Mouse (Mus musculus): Measurements from ENCODE around the gene Nsmf.
A peak's percentile ranks its signal among the peaks of the same experiment; 100 is the strongest.

The Nsmf gene

DNA sequence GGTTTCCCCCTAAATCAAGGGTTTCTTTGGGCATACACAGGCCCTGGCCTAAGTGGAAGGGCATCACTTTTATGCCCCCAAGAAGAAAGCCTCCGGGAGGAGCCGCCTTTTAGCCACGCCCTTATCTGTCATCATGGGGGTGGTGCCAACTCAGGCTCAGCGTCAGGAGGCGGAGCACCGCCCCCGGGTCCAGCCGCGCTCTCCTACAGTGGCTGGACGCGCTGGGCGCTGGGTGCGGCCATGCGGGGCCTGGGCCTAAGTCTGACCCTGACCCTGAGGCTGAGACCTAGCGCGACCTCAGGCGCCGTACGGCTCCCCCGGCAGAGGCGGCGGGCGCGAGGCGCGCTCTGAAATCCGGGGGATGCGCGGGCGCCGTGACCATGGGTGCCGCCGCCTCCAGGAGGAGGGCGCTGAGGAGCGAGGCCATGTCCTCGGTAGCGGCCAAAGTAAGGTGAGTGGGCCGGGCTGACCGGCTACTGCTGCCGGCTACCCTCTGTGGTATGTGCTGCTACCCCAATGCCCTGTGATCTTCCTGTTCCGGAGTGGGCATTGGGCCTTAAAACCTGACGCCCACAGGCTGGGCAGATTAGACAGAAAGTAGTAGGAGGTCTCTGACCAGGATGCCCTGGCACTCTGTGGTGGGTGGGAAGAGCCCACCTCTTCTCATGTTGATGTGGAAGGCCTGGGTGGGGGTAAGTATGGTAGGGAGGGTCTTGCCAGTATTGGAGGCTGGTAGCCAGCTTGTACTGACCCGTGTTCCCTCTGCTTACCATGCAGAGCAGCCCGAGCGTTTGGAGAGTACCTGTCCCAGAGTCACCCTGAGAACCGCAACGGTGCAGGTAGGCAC is at the start of gene Nsmf:
Gene Nsmf, plus strand, starts transcription at position 135 of the 847 bp plus-strand sequence.
- DNase-seq: peak; percentile 90

DNA sequence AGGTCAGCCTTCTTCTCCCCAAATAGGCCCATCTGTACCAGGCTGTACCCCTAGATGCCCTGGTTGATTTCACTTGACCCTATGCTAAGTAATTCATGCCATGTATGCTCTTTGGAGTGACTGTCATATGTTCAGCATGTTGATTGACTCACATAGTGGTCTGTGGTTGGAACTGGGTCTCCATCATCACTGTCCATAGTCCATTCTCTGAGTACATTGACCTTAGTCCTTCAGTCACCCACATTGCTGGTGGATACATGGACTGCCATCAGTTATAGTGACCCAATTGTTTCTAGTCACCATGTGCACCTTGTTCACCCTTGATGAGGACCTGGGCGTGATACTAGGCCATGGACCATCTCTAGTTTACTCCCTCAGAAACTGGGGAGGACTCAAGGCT is 47.4 kb upstream of the Nsmf start:
- no peak for DNase-seq

DNA sequence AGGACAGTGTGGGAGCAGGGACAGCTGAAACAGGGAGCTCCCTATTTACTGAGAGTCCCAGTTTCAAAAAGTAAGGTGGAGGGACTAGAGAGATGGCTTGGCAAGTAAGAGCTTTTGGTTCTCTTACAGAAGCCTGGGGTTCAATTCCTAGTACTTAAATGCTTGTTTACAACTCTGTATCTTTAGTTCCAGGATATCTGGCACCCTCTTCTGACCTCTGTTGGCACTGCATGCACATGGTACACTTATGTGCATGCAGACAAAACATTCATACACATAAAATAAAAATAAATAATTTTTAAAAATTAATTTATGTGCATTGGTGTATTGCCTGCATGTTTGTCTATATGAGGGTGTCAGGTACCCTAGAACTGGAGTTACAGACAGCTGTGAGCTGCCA is 45.9 kb upstream of the Nsmf start:
- no peak for DNase-seq

DNA sequence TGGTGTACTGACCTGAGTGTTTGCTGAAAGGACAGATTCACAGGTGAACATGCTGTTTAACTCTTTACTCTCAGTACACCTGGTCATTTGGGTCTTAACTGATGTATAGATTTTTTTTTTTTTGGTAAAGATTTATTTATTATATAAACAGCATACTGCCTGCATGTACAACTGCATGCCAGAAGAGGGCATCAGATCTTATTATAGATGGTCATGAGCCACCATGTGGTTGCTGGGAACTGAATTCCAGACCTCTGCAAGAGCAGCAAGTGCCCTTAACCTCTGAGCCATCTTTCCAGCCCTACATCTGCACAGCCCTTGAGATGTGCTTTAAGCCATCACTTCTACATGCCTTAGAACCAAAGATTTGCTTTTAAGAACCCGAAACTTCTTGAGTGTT is 31.5 kb upstream of the Nsmf start:
- DNase-seq: no peak

DNA sequence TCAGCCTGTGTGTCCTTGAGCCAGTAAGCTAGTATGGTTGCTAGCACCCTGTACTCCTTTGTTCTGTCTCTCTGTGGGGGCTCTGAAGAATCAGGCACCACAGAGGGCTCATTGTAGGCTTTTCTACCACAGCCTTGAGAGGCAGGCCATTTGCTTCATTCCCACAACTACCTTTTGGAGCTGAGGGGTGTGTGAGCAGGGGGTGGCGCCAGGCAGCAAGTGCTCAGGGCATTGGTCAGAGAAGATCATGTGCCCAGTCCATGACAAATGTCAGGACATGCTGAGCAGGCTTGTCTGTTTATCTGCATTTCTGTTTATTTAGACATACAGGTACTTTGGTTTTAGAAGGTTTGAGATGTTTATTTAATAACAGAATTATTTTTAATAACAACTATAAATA is 29.0 kb upstream of the Nsmf start:
- DNase-seq: no peak

DNA sequence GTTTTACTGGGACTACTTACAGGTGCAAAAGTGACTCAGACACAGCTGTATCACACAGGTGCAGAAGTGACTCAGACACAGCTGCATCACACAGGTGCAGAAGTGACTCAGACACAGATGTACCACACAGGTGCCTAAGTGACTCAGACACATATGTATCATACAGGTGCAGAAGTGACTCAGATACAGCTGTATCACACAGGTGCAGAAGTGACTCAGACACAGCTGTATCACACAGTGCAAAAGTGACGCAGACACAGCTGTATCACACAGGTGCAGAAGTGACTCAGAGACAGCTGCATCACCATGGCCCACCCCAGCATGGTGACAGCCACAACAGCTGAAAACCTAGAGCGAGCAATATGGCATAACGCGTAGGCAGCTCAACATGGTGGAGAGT is 19.2 kb upstream of the Nsmf start:
- DNase-seq: no peak

DNA sequence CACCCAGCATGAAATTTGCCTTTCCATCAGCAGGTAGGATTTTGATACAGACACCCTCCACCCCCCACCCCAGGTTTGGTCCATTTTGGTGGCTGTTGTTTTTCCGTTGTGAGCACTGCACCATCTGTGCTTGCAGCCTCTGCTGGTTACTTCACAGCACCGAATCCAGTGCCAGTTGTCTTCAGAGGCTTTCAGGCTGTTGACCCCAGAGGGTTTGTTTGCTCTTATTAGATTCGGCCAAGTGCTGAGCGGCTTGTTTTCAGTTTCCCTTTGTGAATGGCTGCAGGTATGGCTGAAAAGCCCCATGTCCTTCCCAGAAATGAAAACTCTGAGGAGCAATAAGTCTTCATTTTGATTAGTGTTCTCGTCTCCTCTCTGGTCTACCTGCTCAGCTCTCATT is 14.1 kb upstream of the Nsmf start:
- no peak for DNase-seq

DNA sequence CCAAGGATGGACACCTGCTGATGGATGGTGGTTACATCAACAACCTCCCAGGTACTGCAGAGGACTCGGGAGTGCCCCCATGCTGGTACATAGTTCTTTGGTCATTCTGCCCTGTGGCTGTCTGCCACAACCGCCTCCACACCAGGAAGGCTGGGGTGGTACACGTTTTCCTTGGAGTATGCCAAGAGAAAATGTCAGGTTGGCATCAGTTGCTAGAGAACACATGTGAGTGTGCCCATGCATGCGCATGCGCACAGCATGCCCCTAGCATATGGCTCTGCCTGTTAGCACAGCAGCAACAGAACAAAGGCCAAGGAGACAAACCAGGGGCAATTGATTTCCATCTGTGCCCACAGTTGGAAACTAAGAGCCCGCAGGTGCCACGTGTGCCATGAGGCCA is 3.2 kb upstream of the Nsmf start:
- DNase-seq: peak; percentile 54

DNA sequence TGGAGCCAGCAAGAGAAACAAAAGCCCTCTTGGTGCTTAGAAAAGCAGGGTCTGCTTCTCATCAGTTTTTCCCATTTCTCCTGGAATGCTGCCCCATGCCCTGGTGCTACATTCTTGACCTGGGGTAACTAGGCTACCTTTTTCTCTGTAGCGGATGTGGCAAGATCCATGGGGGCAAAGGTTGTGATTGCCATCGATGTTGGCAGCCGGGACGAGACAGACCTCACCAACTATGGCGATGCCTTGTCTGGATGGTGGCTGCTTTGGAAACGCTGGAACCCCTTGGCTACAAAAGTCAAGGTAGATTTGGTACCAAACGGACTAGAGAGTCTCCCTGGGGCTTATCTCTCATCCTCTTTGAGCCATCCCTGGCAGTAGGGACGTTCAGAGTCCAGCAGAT is 2.7 kb upstream of the Nsmf start:
- no peak for DNase-seq

DNA sequence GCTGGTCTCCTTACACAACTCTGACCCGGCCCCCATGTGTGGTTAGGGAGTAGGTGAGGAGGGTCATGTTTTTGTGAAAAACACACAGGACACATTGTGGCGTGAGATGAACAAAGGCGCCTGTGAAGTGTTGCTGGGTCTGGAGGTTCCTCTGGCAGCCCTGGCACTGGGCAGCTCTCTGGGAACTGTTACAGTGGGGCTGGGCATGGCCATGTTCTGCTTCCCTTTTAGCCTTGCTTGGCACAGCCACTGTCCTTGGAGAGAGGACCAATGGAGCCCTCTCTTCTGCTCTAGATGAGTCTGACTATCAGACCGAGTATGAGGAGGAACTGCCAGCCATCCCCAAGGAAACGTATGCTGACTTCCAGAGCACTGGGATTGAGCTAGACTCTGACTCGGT is 1.1 kb upstream of the Nsmf start:
- no peak for DNase-seq

DNA sequence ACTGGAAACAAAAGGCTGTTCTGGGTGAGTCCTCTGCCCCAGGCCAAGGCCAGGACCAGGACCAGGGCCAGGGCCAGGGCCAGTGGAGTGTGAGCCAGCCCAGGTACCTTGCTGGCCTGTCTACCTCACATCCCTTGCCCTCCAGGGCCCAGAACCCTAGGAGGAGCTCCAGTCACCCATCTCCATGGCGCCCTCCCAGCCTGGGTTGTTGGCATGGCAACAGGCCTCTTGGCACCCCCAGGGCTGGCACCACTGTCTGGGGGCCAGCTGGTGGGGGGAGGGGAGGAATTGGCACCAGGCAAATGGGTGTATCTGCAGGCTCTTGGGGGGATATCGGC is 882 bp downstream of the Nsmf start:
- DNase-seq: peak; percentile 76

DNA sequence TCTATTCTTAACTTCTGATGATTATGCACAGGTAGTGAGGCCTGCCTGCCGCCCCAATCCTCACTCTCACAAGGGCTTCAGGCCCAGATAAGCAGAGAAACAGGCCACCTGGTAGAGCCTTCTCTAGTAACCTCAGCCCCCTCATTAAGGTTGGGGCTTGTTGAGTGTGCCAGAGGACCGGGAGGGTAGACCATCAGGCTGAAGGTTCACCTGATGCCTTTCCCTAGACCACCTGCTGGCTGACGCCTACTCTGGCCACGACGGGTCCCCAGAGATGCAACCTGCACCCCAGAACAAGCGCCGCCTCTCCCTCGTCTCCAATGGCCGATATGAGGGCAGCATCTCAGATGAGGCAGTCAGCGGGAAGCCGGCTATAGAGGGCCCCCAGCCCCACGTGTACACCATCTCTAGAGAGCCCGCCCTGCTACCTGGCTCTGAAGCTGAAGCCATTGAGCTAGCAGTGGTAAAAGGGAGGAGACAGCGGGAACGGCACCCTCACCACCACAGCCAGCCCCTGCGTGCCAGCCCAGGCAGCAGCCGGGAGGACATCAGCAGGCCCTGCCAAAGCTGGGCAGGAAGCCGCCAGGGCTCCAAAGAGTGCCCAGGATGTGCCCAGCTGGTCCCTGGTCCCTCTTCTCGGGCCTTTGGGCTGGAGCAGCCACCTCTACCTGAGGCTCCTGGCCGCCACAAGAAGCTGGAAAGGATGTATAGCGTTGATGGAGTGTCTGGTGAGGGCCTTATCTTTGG is 1.4 kb downstream of the Nsmf start:
- DNase-seq: peak; percentile 36

DNA sequence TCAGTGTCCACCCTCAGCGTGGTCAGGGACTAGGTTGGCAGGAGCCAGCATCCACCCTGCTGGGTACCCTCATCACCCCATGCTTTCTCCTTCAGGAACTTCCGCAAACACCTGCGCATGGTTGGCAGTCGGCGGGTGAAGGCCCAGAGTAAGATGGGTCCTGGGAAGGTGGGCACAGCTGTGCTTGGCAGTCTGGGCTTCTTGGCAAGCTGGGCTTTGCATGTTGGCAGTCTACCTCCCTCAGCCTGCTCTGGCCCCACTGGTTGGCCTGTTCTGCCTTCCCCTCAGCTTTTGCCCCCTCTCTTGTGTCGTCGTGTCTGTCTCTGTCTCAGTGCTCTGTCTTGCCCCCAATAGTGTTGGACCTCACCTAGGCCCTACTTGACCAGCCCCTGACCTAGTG is 4.8 kb downstream of the Nsmf start:
- no peak for DNase-seq

DNA sequence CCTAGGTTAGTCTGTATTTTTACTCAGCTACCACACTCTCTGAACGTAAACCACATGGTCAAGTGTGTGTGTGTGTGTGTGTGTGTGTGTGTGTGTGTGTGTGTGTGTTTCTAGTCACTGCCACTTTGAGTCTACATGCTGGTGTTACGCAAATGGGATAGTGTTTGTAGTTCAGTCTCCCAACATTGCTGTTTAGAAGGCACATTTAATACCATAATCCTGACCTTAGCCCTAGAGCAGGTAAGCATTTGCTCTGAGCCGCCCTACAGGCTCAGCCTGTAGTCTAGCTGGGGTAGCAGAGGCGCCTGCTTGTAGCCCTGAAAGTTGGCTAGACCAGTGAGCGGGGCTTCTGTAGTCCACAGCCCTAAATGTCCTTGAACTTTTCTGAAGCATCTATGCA is 9.4 kb downstream of the Nsmf start:
- DNase-seq: no peak

DNA sequence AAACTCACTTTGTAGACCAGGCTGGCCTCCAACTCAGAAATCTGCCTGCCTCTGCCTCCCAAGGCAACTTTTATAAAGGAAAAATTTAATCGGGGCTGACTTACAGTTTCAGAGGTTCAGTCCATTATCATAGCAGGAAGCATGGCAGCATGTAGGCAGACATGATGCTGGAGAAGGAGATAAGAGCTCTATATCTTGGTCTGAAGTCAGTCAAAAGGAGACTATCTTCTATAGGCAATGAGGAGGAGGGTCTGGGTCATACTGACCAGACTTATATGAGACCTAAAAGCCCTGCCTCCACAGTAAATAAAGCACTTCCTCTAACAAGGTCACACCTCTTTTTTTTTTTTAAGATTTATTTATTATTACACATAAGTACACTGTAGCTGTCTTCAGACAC is 10.1 kb downstream of the Nsmf start:
- no peak for DNase-seq

DNA sequence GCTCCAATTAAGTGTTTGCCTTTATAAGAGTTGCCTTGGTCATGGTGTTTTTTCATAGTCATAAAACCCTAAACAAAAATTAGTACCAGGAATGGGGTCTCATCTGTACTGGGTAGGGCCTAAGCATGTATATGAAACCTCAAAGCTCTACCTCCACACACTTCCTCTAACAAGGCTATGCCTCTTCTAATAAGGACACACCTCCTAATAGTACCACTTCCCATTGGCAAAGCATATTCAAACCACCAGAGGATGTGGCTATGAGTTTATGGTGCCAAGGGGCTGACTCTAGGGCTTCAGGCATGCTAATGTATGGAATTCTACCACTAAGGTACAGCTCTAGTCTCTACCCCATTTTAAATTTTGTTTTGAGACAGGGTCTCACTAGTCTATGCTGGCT is 11.4 kb downstream of the Nsmf start:
- no peak for DNase-seq

DNA sequence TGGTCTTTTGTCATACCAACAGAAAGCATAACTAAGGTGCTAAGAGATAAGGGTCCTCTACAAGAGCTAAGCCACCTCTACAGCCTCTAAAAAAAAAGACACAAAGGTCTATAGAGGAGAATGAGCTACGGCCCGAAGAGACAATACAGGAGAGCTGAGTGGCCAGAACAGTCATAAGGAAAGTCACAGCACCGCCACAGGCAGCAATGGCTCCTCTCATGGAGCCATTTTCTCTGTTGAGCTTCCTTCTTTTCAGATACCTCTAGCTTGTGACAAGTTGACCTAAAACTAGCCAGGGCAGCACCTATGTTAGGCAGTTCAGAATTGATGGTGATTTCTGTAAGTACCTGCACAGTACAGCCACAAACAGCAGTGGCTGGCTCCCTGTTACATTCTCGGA is 12.4 kb downstream of the Nsmf start:
- DNase-seq: no peak

DNA sequence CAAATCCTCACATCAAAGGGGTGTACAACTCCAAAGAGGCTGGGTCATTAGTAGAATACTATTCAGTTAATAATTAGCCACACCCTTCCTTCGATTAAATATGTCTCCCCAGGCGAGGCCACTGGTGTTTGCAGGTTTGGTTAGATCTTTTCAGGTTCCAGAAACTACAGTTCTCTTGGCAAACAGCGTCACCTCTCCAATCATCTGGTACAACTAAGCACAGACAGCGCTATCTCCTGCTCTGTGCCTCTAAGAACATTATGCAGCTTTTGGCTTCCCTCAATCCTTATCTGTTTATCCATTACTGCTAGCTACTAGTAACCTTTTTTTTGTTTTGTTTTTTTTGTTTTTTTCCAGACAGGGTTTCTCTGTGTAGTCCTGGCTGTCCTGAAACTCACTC is 15.4 kb downstream of the Nsmf start:
- no peak for DNase-seq

DNA sequence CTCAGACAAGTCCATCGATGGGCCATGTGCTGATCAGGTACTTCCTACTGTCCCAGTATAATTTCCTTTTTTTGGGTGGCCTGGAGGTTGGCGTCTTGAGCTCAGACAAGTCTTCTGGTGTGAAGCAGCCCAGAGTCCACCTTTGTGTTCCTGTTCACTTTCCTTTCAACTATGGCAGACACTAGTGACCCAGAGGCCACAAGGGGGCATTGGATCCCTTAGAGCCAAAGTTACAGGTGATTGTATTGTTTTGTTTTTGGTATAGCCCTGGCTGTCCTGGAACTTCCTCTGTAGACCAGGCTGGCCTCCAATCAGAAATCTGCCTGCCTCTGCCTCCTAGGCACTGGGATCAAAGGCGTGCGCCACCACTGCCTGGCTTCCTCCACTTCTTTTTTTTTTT is 18.2 kb downstream of the Nsmf start:
- DNase-seq: no peak

DNA sequence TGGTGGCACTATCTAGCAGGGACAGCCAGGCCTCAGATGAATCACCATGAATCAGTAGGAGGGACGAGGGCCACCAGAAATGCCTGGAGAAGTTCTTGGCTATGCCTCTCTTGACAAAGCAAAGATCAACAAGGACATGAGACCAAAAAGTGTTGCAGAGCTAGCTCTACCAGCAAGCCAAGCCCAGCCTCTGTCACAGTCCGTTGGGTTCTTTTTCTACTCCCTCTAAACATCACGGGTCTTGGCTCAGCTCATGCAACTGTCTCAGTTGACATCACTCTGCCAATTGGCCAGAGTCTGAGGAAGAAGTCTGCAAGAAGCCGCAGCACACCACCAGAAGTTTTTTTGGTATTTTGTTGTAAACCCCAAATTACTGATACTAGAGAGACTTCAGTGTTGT is 21.4 kb downstream of the Nsmf start:
- DNase-seq: no peak

DNA sequence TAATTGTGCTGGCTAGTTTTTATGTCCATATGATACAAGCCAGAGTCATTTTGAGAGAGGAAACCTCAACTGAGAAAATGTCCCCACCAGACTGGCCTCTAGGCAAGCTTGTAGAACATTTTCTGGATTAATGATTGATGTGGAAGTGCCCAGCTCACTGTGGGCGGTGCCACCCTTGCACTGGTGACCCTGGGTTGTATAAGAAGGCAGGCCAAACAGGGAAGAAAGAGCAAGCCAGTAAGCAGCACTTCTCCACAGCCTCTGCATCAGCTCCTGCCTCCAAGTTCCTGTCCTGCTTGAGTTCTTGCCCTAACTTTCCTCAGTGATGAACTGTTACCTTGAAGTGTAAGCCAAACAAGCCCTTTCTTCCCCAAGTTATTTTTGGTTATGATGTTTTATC is 24.8 kb downstream of the Nsmf start:
- no peak for DNase-seq

DNA sequence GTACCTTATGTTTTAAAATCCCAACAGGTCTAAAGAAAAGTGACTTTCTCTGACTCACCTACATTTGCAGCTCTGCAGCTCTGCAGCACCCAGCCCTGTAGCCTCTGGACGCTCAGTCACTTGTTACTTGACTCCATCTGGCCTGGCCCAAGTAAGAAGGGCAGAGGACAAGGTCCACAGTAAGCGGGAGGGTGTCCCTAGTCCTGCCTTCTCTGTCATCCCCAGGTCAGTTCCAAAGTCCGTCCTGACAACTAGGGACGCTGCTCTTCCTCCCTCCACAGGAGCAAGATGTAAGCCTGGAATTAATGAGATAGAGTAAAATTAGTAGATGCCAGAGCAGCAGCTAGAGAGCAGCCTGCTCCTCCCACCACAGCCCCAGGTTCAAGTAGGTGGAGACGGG is 25.9 kb downstream of the Nsmf start, which contains the start of gene Entpd8:
Gene Entpd8, plus strand, starts transcription at position 229 of the 400 bp plus-strand sequence.
- DNase-seq: no peak

DNA sequence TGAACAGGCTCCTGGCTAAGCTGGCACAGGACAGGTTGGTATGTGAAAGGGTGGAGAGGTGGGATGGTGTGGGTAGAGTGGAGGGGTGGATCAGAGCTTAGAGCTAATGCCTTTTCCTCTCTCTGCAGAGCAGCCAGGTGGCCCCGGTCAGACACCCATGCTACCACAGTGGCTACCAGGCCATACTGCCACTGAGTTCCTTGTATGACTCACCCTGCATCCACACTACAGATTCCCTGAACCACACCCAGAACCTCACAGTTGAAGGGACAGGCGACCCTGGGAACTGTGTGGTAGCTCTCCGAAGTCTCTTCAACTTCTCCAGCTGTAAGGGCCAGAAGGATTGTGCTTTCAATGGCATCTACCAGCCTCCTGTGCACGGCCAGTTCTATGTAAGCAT is 29.5 kb downstream of the Nsmf start:
- no peak for DNase-seq

DNA sequence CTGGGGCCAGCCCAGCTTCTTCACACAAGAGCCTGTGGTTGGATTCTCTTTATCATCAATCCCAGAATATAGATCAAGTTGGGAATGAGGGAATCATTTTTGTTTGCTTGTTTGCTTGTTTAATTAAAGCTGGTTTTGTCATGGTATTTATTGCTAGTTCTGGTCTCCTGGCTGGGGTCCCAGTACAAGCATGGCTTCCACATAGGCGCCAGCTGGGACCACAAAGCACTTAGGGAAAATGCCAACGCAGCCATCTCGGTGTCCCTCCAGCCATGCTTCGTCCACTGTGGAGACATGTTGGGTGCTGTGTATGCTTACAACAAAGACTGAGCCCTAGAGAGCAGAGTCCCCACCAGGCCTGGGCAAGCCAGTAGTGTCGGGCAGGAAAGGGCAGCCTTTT is 31.4 kb downstream of the Nsmf start:
- no peak for DNase-seq

DNA sequence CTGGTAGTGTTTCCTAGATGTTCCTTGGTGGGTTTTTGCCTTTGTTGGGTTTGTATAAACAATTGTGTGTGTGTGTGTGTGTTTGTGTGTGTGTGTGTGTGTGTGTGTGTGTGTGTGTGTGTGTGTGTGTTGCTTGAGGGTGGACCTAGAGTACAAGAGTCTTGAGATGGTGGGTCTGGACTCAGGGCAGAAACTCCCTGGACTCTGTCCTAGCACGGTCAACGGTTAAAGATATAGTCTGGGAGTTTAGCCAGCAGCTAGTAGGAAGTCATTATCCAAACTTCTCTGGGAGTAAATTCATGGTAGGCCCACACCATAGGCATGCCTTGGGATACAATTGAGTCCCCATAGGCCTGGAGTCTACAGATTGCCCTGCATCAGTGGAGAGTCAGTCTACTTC is 33.7 kb downstream of the Nsmf start:
- no peak for DNase-seq
